Mouse (Mus musculus) embryonic facial prominence, embryonic 14.5 days (tissue): Measurements from ENCODE around the gene Slc34a1. TPM values are rescaled to one million over a fixed set of nuclear protein-coding genes. Genes with fewer than 3 reads are reported as not detected.
A peak's percentile ranks its signal among the peaks of the same experiment; 100 is the strongest.

Source experiments
- ATAC-seq: fragments of 200-750 bp; cut with Nextera tagmentation; 2 replicates; pipeline ENCODE4 v1.8.0; 2017; ENCODE audit warnings: low read depth, moderate number of reproducible peaks, moderate TSS enrichment
- DNase-seq: peaks from one replicate; pipeline ENCODE4 v3.0.0-alpha.2; 2015; ENCODE audit warnings: low spot score
- H3K27ac ChIP-seq: fragments of 300-500 bp; sonication (generic); replicated peaks from 2 replicates; pipeline ENCODE4 v1.5.1; 2014; ENCODE audit warnings: low read depth, mild to moderate bottlenecking, low read length, moderate library complexity
- H3K27me3 ChIP-seq: fragments of 300-500 bp; sonication (generic); replicated peaks from 2 replicates; pipeline ENCODE4 v1.6.1; 2014; ENCODE audit warnings: low read length; ENCODE audit not compliant: control insufficient read depth, insufficient read depth
- H3K36me3 ChIP-seq: fragments of 300-500 bp; sonication (generic); 2 replicates; pipeline ENCODE4 v1.6.1; 2014; ENCODE audit warnings: low read length, mixed read lengths; ENCODE audit not compliant: control insufficient read depth, insufficient read depth
- H3K4me1 ChIP-seq: fragments of 300-500 bp; sonication (generic); 2 replicates; pipeline ENCODE4 v1.6.1; 2014; ENCODE audit warnings: antibody characterized with exemption, low read length; ENCODE audit not compliant: control insufficient read depth, insufficient read depth
- H3K4me2 ChIP-seq: fragments of 300-500 bp; sonication (generic); 2 replicates; pipeline ENCODE4 v1.6.1; 2014; ENCODE audit warnings: low read depth, mild to moderate bottlenecking, low read length, moderate library complexity, mixed read lengths
- H3K4me3 ChIP-seq: fragments of 300-500 bp; sonication (generic); 2 replicates; pipeline ENCODE4 v1.5.1; 2014; ENCODE audit warnings: low read depth, mild to moderate bottlenecking, low read length
- H3K9ac ChIP-seq: fragments of 300-500 bp; sonication (generic); 2 replicates; pipeline ENCODE4 v1.6.1; 2014; ENCODE audit warnings: low read depth, mild to moderate bottlenecking, low read length, moderate library complexity, mixed read lengths
- H3K9me3 ChIP-seq: fragments of 300-500 bp; sonication (generic); 2 replicates; pipeline ENCODE4 v1.6.1; 2016; ENCODE audit warnings: low read length; ENCODE audit not compliant: control insufficient read depth
- WGBS: fragments of 180-500 bp; shearing (Covaris S2); extraction: QIAGEN DNeasy Blood & Tissue Kit; methylation state at CpG from one replicate; pipeline ENCODE4 v1.1.7; 2014; 5-methylcytosine and 5-hydroxymethylcytosine counted together
- polyA plus RNA-seq: library from polyadenylated mRNA; unstranded; fragments of >200 nt; fragmentation: Nextera tagmentation; extraction: Ambion mirVana; gene quantifications from 2 replicates; pipeline ENCODE4 v1.2.1, GENCODE M21; 2014

Slc34a1 gene
- polyA plus RNA-seq, 1 experiment from 2014 or later, result not detected

GRCm38 (mm10) chr13:55450511-55450980 is 52.6 kb downstream of the Slc34a1 start:
- Histone ChIP-seq H3K9me3 (no peaks in the 10 kb centered on the region), H3K4me3 (no peak overlapping the region), H3K4me1 (peaks cover 9% of the 10 kb centered on the region), H3K4me2 (no peak overlapping the region), H3K27ac (no peak overlapping the region), H3K9ac (no peak overlapping the region), H3K27me3 (no peaks in the 10 kb centered on the region), H3K36me3 (peaks cover 59% of the 10 kb centered on the region)
- WGBS, result 90% methylated on average over 11 of the region's 11 CpGs
- no peak for ATAC-seq
- DNase-seq, result no peak

GRCm38 (mm10) chr13:55451296-55451695 is 53.3 kb downstream of the Slc34a1 start:
- peaks cover 66% of the 10 kb centered on the region for H3K36me3 ChIP-seq
- ATAC-seq, result no peak
- no peak overlapping the region for H3K27ac ChIP-seq
- no peak overlapping the region for H3K4me2 ChIP-seq
- no peak overlapping the region for H3K9ac ChIP-seq
- no peaks in the 10 kb centered on the region for H3K27me3 ChIP-seq
- DNase-seq, result no peak
- H3K4me1 ChIP-seq, result peaks cover 5% of the 10 kb centered on the region
- H3K9me3 ChIP-seq, result no peaks in the 10 kb centered on the region
- WGBS, result 85% methylated on average over 10 of the region's 10 CpGs
- H3K4me3 ChIP-seq, result no peak overlapping the region

- H3K4me1 ChIP-seq, result no peaks in the 10 kb centered on the region
- H3K4me2 ChIP-seq, result no peak overlapping the region
- DNase-seq, result no peak
- no peak overlapping the region for H3K27ac ChIP-seq
- peaks cover 72% of the 10 kb centered on the region for H3K36me3 ChIP-seq
- no peaks in the 10 kb centered on the region for H3K27me3 ChIP-seq
- 91% methylated on average over 16 of the region's 16 CpGs for WGBS
- ATAC-seq, result no peak
- no peak overlapping the region for H3K4me3 ChIP-seq
- no peaks in the 10 kb centered on the region for H3K9me3 ChIP-seq
- no peak overlapping the region for H3K9ac ChIP-seq
Measured at GRCm38 (mm10) chr13:55451785-55452549, 54.0 kb downstream of the Slc34a1 start.

- DNase-seq (no peak), ATAC-seq (no peak)
- Histone ChIP-seq H3K36me3 (peaks cover 40% of the 10 kb centered on the region), H3K27me3 (no peaks in the 10 kb centered on the region), H3K4me1 (peaks cover 12% of the 10 kb centered on the region), H3K4me3 (no peak overlapping the region), H3K27ac (no peak overlapping the region), H3K9ac (no peak overlapping the region), H3K4me2 (no peak overlapping the region), H3K9me3 (no peaks in the 10 kb centered on the region)
- WGBS, result 50% methylated on average over 2 of the region's 2 CpGs
Measured at GRCm38 (mm10) chr13:55462965-55463364, 65.0 kb downstream of the Slc34a1 start.

- DNase-seq, result no peak
- peak overlapping the region; percentile 82 for H3K9ac ChIP-seq
Measured at GRCm38 (mm10) chr13:55463399-55464026, 65.5 kb downstream of the Slc34a1 start.

GRCm38 (mm10) chr13:55464027-55464884 is 66.3 kb downstream of the Slc34a1 start, which contains the start of gene Prr7:
Gene Prr7, plus strand, starts transcription at chr13:55464267.
- Histone ChIP-seq H3K4me1 (peaks cover 12% of the 10 kb centered on the region), H3K4me3 (peak within 1 kb of the TSS; percentile 83), H3K9ac (peak within 1 kb of the TSS; percentile 82), H3K9me3 (no peaks in the 10 kb centered on the region), H3K36me3 (peaks cover 27% of the 10 kb centered on the region), H3K4me2 (peak within 1 kb of the TSS; percentile 84), H3K27ac (peak within 1 kb of the TSS; percentile 82), H3K27me3 (no peaks in the 10 kb centered on the region)
- ATAC-seq (peak; percentile 74), DNase-seq (peak; percentile 79)
- WGBS, result under 1% methylated on average over 32 of the region's 84 CpGs

More at GRCm38 (mm10) chr13:55463399-55464026, 65.5 kb downstream of the Slc34a1 start:
- Histone ChIP-seq H3K4me2 (peak overlapping the region; percentile 84), H3K9me3 (no peaks in the 10 kb centered on the region), H3K4me3 (peak overlapping the region; percentile 83), H3K36me3 (peaks cover 35% of the 10 kb centered on the region), H3K27ac (no peak overlapping the region; the same call in 1 of the 2 replicates), H3K4me1 (peaks cover 12% of the 10 kb centered on the region), H3K27me3 (no peaks in the 10 kb centered on the region)
- no peak; the same call in 1 of the 2 replicates for ATAC-seq
- WGBS, result 13% methylated on average over 14 of the region's 14 CpGs

GRCm38 (mm10) chr13:55465184-55465583 is 67.2 kb downstream of the Slc34a1 start:
- peak overlapping the region; percentile 83 for H3K4me3 ChIP-seq
- H3K27me3 ChIP-seq, result no peaks in the 10 kb centered on the region
- 7% methylated on average over 1 of the region's 3 CpGs for WGBS
- ATAC-seq (peak; percentile 8; the same call in 1 of the 2 replicates), DNase-seq (no peak)
- H3K36me3 ChIP-seq, result peaks cover 18% of the 10 kb centered on the region
- peak overlapping the region; percentile 82 for H3K9ac ChIP-seq
- peak overlapping the region; percentile 84 for H3K4me2 ChIP-seq
- H3K4me1 ChIP-seq, result peaks cover 12% of the 10 kb centered on the region
- H3K9me3 ChIP-seq, result no peaks in the 10 kb centered on the region
- H3K27ac ChIP-seq, result peak overlapping the region; percentile 82
